Mouse (Mus musculus) limb, embryonic 15.5 days (tissue): ENCODE measurements around the gene Btnl10. TPM values are rescaled to one million over a fixed set of nuclear protein-coding genes. Genes with fewer than 3 reads are reported as not detected.

Source experiments
- ATAC-seq: fragments of 200-750 bp; cut with Nextera tagmentation; 2 replicates; pipeline ENCODE4 v1.8.0; 2017; ENCODE audit warnings: low read depth, moderate TSS enrichment; ENCODE audit not compliant: insufficient number of reproducible peaks, low FRiP score, low TSS enrichment
- H3K27ac ChIP-seq: fragments of 300-500 bp; sonication (generic); 2 replicates; pipeline ENCODE4 v1.5.1; 2015; ENCODE audit warnings: moderate library complexity, mild to moderate bottlenecking, inconsistent platforms
- H3K27me3 ChIP-seq: fragments of 300-500 bp; sonication (generic); 2 replicates; pipeline ENCODE4 v1.6.1; 2015; ENCODE audit warnings: inconsistent platforms
- H3K36me3 ChIP-seq: fragments of 300-500 bp; sonication (generic); 2 replicates; pipeline ENCODE4 v1.6.1; 2015; ENCODE audit warnings: inconsistent platforms
- H3K4me1 ChIP-seq: fragments of 300-500 bp; sonication (generic); 2 replicates; pipeline ENCODE4 v1.6.1; 2015; ENCODE audit warnings: inconsistent platforms
- H3K4me2 ChIP-seq: fragments of 300-500 bp; sonication (generic); 2 replicates; pipeline ENCODE4 v1.6.1; 2015; ENCODE audit warnings: mild to moderate bottlenecking, inconsistent platforms
- H3K4me3 ChIP-seq: fragments of 300-500 bp; sonication (generic); 2 replicates; pipeline ENCODE4 v1.5.1; 2015; ENCODE audit warnings: mild to moderate bottlenecking, inconsistent platforms
- H3K9ac ChIP-seq: fragments of 300-500 bp; sonication (generic); 2 replicates; pipeline ENCODE4 v1.6.1; 2015; ENCODE audit warnings: inconsistent platforms
- H3K9me3 ChIP-seq: fragments of 300-500 bp; sonication (generic); 2 replicates; pipeline ENCODE4 v1.6.1; 2016; ENCODE audit warnings: inconsistent platforms
- WGBS: fragments of 180-500 bp; shearing (Covaris S2); methylation state at CpG from one replicate; pipeline ENCODE4 v1.1.7; 2015; 5-methylcytosine and 5-hydroxymethylcytosine counted together
- polyA plus RNA-seq: library from polyadenylated mRNA; unstranded; fragments of >200 nt; fragmentation: Nextera tagmentation; extraction: Ambion mirVana; gene quantifications from 2 replicates; pipeline ENCODE4 v1.2.1, GENCODE M21; 2015

Gene Btnl10
- 0.19 TPM in 1 of 2 replicates, not detected in the other for polyA plus RNA-seq

- H3K9me3 ChIP-seq, result no peaks in the 10 kb centered on the region
- no peak within 1 kb of the TSS for H3K9ac ChIP-seq
- peaks cover 3% of the 10 kb centered on the region; the same call in 1 of the 2 replicates for H3K4me1 ChIP-seq
- ATAC-seq, result no peak
- H3K4me3 ChIP-seq, result no peak within 1 kb of the TSS
- 80% methylated on average over 12 of the region's 12 CpGs for WGBS
- H3K27ac ChIP-seq, result no peak within 1 kb of the TSS
- H3K27me3 ChIP-seq, result no peaks in the 10 kb centered on the region
- no peak within 1 kb of the TSS for H3K4me2 ChIP-seq
- no peaks in the 10 kb centered on the region for H3K36me3 ChIP-seq
Measured at GRCm38 (mm10) chr11:58917745-58918366, at the start of gene Btnl10. Gene Btnl10, plus strand, starts transcription at chr11:58917908.

GRCm38 (mm10) chr11:58867954-58868330 is 49.8 kb upstream of the Btnl10 start:
- H3K9ac ChIP-seq, result no peak overlapping the region
- no peak overlapping the region for H3K27ac ChIP-seq
- peak overlapping the region; percentile 71 for H3K4me3 ChIP-seq
- no peaks in the 10 kb centered on the region for H3K9me3 ChIP-seq
- no peaks in the 10 kb centered on the region for H3K27me3 ChIP-seq
- 64% methylated on average over 6 of the region's 6 CpGs for WGBS
- no peak for ATAC-seq
- peaks cover 13% of the 10 kb centered on the region for H3K36me3 ChIP-seq
- peak overlapping the region; percentile 68 for H3K4me2 ChIP-seq
- H3K4me1 ChIP-seq, result peaks cover 13% of the 10 kb centered on the region

- WGBS, result 87% methylated on average over 4 of the region's 4 CpGs
- H3K4me1 ChIP-seq, result peaks cover 13% of the 10 kb centered on the region
- H3K27me3 ChIP-seq, result no peaks in the 10 kb centered on the region
- ATAC-seq, result no peak
- H3K9me3 ChIP-seq, result no peaks in the 10 kb centered on the region
- no peak overlapping the region for H3K27ac ChIP-seq
- no peak overlapping the region for H3K4me2 ChIP-seq
- no peak overlapping the region for H3K9ac ChIP-seq
- H3K4me3 ChIP-seq, result no peak overlapping the region
- H3K36me3 ChIP-seq, result peaks cover 16% of the 10 kb centered on the region
Measured at GRCm38 (mm10) chr11:58870961-58871360, 46.7 kb upstream of the Btnl10 start.

GRCm38 (mm10) chr11:58883756-58884155 is 34.0 kb upstream of the Btnl10 start:
- no peaks in the 10 kb centered on the region for H3K4me1 ChIP-seq
- peaks cover 36% of the 10 kb centered on the region for H3K36me3 ChIP-seq
- no peak overlapping the region for H3K9ac ChIP-seq
- no peaks in the 10 kb centered on the region for H3K27me3 ChIP-seq
- H3K4me3 ChIP-seq, result no peak overlapping the region
- ATAC-seq, result no peak
- WGBS, result 79% methylated on average over 8 of the region's 8 CpGs
- H3K27ac ChIP-seq, result no peak overlapping the region
- H3K9me3 ChIP-seq, result no peaks in the 10 kb centered on the region
- H3K4me2 ChIP-seq, result no peak overlapping the region

- no peak overlapping the region for H3K9ac ChIP-seq
- H3K9me3 ChIP-seq, result no peaks in the 10 kb centered on the region
- no peak for ATAC-seq
- H3K36me3 ChIP-seq, result peaks cover 54% of the 10 kb centered on the region
- H3K4me2 ChIP-seq, result no peak overlapping the region
- H3K4me1 ChIP-seq, result no peaks in the 10 kb centered on the region
- 91% methylated on average over 10 of the region's 10 CpGs for WGBS
- no peaks in the 10 kb centered on the region for H3K27me3 ChIP-seq
- H3K27ac ChIP-seq, result no peak overlapping the region
- no peak overlapping the region for H3K4me3 ChIP-seq
Measured at GRCm38 (mm10) chr11:58890511-58890910, 27.2 kb upstream of the Btnl10 start.

GRCm38 (mm10) chr11:58894456-58894855 is 23.3 kb upstream of the Btnl10 start:
- Histone ChIP-seq H3K27me3 (no peaks in the 10 kb centered on the region), H3K4me3 (no peak overlapping the region), H3K4me1 (no peaks in the 10 kb centered on the region), H3K4me2 (no peak overlapping the region), H3K36me3 (peaks cover 76% of the 10 kb centered on the region), H3K27ac (no peak overlapping the region), H3K9ac (no peak overlapping the region), H3K9me3 (no peaks in the 10 kb centered on the region)
- 48% methylated on average over 6 of the region's 6 CpGs for WGBS
- no peak for ATAC-seq

- 92% methylated on average over 6 of the region's 6 CpGs for WGBS
- Histone ChIP-seq H3K4me3 (no peak overlapping the region), H3K36me3 (peaks cover 70% of the 10 kb centered on the region), H3K4me1 (peaks cover 2% of the 10 kb centered on the region; the same call in 1 of the 2 replicates), H3K9ac (no peak overlapping the region), H3K27me3 (no peaks in the 10 kb centered on the region), H3K4me2 (no peak overlapping the region), H3K9me3 (no peaks in the 10 kb centered on the region), H3K27ac (no peak overlapping the region)
- no peak for ATAC-seq
Measured at GRCm38 (mm10) chr11:58897485-58897884, 20.2 kb upstream of the Btnl10 start.

- Histone ChIP-seq H3K4me2 (no peak overlapping the region), H3K9ac (no peak overlapping the region), H3K4me1 (peaks cover 16% of the 10 kb centered on the region; the same call in 1 of the 2 replicates), H3K27me3 (no peaks in the 10 kb centered on the region), H3K9me3 (no peaks in the 10 kb centered on the region), H3K4me3 (no peak overlapping the region), H3K36me3 (peaks cover 48% of the 10 kb centered on the region), H3K27ac (no peak overlapping the region)
- no peak for ATAC-seq
Measured at GRCm38 (mm10) chr11:58901080-58901479, 16.6 kb upstream of the Btnl10 start.

GRCm38 (mm10) chr11:58903511-58904409 is 13.9 kb upstream of the Btnl10 start, which contains the start of gene Zfp39:
Gene Zfp39, minus strand, starts transcription at chr11:58904225.
- H3K9ac ChIP-seq, result peak within 1 kb of the TSS; percentile 77
- peaks cover 16% of the 10 kb centered on the region; the same call in 1 of the 2 replicates for H3K4me1 ChIP-seq
- H3K36me3 ChIP-seq, result peaks cover 27% of the 10 kb centered on the region
- H3K9me3 ChIP-seq, result no peaks in the 10 kb centered on the region
- peak within 1 kb of the TSS; percentile 80 for H3K4me3 ChIP-seq
- under 1% methylated on average over 40 of the region's 40 CpGs for WGBS
- peak within 1 kb of the TSS; percentile 76 for H3K4me2 ChIP-seq
- ATAC-seq, result peak; percentile 97
- H3K27ac ChIP-seq, result peak within 1 kb of the TSS; percentile 92
- H3K27me3 ChIP-seq, result no peaks in the 10 kb centered on the region

GRCm38 (mm10) chr11:58904410-58904718 is 13.3 kb upstream of the Btnl10 start:
- WGBS, result 2% methylated on average over 8 of the region's 8 CpGs
- Histone ChIP-seq H3K36me3 (peaks cover 21% of the 10 kb centered on the region), H3K27me3 (no peaks in the 10 kb centered on the region), H3K9ac (0 out of 2 replicates have a peak overlapping the region, but pooled peaks have one; percentile 44), H3K27ac (peak overlapping the region; percentile 92), H3K4me3 (peak overlapping the region; percentile 80), H3K4me2 (peak overlapping the region; percentile 76), H3K9me3 (no peaks in the 10 kb centered on the region), H3K4me1 (peaks cover 16% of the 10 kb centered on the region; the same call in 1 of the 2 replicates)
- peak; percentile 7; the same call in 1 of the 2 replicates for ATAC-seq

- H3K27me3 ChIP-seq, result no peaks in the 10 kb centered on the region
- 55% methylated on average over 6 of the region's 6 CpGs for WGBS
- peaks cover 16% of the 10 kb centered on the region; the same call in 1 of the 2 replicates for H3K4me1 ChIP-seq
- H3K4me2 ChIP-seq, result peak overlapping the region; percentile 76; the same call in 1 of the 2 replicates
- no peaks in the 10 kb centered on the region for H3K9me3 ChIP-seq
- peaks cover 20% of the 10 kb centered on the region for H3K36me3 ChIP-seq
- ATAC-seq, result no peak
- H3K4me3 ChIP-seq, result no peak overlapping the region
- no peak overlapping the region for H3K9ac ChIP-seq
- H3K27ac ChIP-seq, result peak overlapping the region; percentile 92; the same call in 1 of the 2 replicates
Measured at GRCm38 (mm10) chr11:58904838-58905237, 12.9 kb upstream of the Btnl10 start.

GRCm38 (mm10) chr11:58913776-58914175 is 3.9 kb upstream of the Btnl10 start:
- Histone ChIP-seq H3K36me3 (no peaks in the 10 kb centered on the region), H3K27ac (no peak overlapping the region), H3K4me1 (peaks cover 3% of the 10 kb centered on the region; the same call in 1 of the 2 replicates), H3K9ac (no peak overlapping the region), H3K4me3 (no peak overlapping the region; the same call in 1 of the 2 replicates), H3K9me3 (no peaks in the 10 kb centered on the region), H3K27me3 (no peaks in the 10 kb centered on the region), H3K4me2 (no peak overlapping the region; the same call in 1 of the 2 replicates)
- WGBS, result 80% methylated on average over 1 of the region's 1 CpGs
- no peak for ATAC-seq
